Mouse (Mus musculus) cerebellum, postnatal 4 days (tissue): ENCODE measurements around the gene Cacna1a.

Source experiments
- DNase-seq, 2 experiments: peaks; one replicate each; pipeline ENCODE4 v3.0.0; 2022; ENCODE audit warnings: low spot score in 2 of 2, mixed read lengths in 1 of 2

Cacna1a gene

DNA sequence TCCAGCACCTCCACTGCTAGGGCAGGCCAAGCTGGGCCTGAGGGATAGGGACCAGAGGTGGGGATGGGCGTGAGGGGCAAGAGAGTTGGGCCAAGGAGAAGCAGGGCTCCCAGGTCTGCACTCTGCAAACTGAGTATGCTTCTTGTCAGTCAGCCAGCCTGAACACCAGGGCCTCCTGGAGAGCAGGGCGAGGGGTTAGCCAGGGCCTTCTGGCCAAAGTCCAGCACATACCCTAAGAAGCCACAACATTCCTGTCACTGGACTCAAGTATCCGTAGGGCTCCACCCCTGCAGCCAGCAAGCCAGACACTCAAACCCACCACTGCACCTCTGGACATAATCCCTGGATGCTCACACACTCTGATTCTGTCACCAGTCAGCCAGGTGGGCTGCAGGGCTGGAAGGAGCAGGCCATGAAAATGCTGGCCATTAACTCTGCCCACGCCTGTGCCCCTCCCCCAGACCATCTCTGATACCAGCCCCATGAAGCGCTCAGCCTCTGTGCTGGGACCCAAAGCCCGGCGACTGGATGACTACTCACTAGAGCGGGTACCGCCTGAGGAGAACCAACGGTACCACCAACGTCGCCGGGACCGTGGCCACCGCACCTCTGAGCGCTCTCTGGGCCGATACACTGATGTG lies 247.9 kb downstream of the Cacna1a start:
- no peak for DNase-seq

DNA sequence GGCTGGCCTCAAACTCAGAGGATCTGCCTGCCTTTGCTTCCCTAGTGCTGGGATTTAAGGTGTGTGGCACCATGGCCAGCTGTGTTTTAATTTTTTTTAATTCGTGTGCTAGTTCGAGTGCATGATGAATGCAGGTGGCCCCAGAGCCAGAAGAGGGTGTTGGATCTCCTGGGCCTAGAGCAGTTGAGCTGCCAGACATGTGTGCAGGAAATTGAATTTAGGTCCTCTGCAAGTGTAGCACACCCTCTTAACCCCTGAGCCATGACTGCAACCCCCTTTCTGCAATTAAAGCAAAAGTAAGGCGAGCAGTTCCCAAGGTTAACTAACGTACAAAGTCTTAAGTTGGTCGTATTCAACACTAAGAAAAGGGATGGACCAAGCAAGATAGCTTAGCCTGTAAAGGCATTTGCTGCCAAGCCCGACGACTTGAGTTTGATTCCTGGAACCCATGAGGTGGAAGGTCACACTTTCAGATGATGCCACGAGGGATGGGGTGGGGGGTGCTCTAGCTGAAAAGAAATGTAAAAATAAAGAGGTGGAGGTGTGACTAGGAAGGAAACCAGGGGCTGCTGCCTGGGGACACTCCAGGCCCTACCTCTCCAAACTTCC lies 249.8 kb downstream of the Cacna1a start:
- no peak for DNase-seq

GRCm38 (mm10) chr8:84638555-84639161 lies 250.4 kb downstream of the Cacna1a start:
- peak in 1 of 2 experiments; percentile 56 for DNase-seq

DNA sequence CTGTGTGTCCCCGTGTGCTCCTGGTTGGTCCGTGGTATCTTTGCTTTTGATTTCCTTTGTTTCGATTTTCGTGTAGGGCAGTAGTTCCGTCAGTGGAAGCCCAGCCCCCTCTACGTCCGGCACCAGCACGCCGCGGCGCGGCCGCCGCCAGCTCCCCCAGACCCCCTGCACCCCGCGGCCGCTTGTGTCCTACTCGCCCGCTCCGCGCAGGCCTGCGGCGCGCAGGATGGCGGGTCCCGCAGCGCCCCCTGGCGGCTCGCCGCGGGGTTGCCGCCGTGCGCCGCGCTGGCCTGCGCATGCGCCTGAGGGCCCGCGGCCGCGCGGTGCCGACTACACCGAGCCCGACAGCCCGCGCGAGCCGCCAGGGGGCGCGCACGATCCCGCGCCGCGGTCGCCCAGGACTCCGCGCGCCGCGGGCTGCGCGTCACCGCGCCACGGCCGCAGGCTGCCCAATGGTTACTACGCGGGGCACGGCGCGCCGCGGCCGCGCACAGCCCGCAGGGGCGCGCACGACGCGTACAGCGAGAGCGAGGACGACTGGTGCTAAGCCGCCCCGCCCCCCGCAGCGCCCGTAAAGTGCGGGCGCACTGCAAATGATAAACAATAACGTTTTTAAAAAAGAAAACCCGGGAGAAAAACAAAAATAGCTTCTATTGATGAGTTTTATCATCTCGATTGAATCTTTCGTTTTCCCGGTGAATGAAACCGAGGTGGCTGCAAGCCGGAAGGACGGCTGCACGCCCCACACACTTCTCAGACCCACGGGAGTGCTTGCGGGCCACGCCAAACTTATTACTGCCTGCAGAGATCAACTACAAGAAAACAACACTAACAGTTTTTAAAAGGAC lies 251.1 kb downstream of the Cacna1a start:
- DNase-seq = peak; percentile 86 to 97

GRCm38 (mm10) chr8:84640010-84640588 lies 251.9 kb downstream of the Cacna1a start:
- DNase-seq = no peak

GRCm38 (mm10) chr8:84640617-84641294 lies 252.5 kb downstream of the Cacna1a start:
- DNase-seq = no peak

GRCm38 (mm10) chr8:84641578-84642361 lies 253.5 kb downstream of the Cacna1a start:
- no peak for DNase-seq

GRCm38 (mm10) chr8:84643019-84643418 lies 254.8 kb downstream of the Cacna1a start:
- DNase-seq = no peak

DNA sequence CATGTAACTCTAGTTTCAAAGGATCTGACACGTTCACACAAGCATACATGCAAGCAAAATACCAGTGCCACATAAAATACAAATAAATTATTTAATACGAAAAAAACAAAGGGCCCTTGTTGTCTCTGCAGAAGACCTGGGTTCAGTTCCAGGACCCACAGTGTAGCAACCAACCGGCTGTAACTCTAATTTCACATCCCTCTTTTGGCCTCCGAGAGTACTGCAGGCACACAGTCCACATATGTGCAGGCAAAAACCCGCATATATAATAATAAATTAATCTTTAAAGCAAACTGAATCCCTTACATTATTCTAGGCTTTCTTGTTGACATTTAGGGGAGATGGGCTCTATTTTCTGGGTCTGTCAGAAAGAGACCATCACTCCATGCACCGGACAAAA lies 258.6 kb downstream of the Cacna1a start:
- DNase-seq = no peak

DNA sequence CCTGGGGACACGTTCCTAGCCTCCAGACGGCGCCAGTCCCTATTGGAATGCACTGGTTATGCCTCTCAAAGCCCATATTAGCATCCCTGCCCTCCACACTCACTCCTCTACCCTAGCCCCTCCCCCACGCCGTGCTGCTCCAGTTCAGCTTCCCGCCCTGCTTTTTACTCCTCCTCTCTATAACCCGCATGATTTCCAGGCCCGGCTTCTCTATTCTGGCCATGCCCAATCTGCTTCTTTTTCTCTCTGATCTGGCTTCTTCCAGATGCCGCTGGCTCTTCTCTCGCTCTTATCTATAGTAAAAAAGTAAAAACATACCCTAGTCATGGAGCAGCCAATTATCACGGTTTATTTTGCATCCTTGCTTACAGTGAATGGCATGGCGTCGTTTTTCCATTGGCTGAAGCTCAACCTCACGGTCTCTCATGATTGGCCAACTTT lies 259.2 kb downstream of the Cacna1a start:
- peak in 1 of 2 experiments; percentile 30 for DNase-seq

GRCm38 (mm10) chr8:84650213-84650612 lies 262.0 kb downstream of the Cacna1a start:
- no peak for DNase-seq

DNA sequence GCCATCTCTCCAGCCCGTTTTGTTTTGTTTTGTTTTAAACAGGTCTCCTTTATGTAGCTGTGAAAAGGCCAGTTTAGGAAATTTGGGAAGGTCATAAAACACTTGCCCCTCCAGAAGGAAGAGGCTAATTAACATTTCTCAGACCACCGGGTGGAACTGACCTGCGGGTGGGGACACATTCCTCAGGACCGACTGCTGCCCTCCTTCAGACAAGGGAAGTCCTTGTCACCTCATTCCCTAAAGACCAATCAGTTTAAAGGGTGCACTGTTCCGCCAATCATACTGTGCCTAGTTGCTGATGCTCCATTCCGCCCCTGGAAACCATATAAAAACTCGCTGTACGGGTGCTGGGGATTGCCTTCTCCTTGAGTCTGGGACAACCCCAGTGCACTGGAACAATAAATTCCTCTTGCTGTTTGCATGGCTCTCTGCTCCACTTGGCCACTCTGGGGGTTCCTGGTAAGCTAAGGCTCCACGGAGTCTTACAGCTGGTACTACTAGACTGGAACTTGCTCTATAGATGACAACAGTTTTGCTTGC lies 264.9 kb downstream of the Cacna1a start:
- no peak for DNase-seq

DNA sequence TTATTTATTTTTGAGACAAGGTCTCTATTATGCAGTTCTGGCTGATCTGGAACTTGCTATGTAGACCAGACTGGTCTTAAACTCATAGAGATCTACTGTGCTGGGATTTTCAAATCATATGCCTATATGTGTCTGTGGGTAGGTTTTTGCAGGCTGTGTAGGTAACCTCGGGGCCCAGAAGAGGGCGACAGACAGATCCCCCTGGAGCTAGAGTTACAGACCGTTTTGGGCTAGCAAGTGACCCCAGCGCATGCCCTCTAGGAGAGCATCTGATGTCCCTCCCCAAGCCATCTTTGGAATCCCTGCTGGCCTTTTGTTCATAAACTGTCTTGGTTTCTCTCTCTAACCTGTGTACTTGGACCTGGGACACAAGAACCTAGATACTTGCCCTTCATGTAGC lies 266.4 kb downstream of the Cacna1a start:
- no peak for DNase-seq

GRCm38 (mm10) chr8:84655336-84656190 lies 267.3 kb downstream of the Cacna1a start:
- no peak for DNase-seq

- no peak for DNase-seq
These were observed 267.9 kb downstream of the Cacna1a start for GRCm38 (mm10) chr8:84656191-84656525.

DNA sequence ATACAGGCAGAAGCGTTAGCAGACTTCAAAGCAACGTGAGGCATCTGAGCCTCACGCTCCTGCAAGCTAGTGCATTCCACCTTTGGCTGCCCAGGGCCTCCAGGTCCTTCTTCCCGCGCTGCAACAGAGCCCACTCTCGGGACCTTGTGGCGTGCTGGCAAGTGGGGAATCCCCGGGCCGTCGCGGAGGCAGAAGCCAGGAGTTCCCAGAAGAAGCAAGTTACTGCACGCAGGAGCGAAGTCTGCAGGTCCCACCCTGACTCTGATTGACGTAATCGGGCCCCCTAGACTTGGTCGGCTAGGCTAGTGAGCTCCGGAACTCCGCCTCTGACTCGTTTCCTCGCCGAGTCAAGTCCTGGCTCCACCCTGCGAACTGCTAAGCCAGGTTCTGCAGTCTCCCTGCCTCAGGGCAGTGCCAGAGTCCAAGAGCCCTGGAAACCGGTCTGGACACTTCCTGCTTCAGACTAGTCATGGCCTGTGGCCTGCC lies 268.4 kb downstream of the Cacna1a start:
- DNase-seq = peak in 1 of 2 experiments; percentile 25

GRCm38 (mm10) chr8:84657203-84657602 lies 269.0 kb downstream of the Cacna1a start:
- DNase-seq = no peak

- no peak for DNase-seq
These were observed 269.4 kb downstream of the Cacna1a start for GRCm38 (mm10) chr8:84657680-84658079.

GRCm38 (mm10) chr8:84658951-84659350 lies 270.7 kb downstream of the Cacna1a start:
- DNase-seq = no peak
